Mouse (Mus musculus): ENCODE results near the gene Rp2.

GRCm38 (mm10) chrX:20356309-20356708, 8.0 kb upstream of the Rp2 start:
- TF ChIP-seq EP300 (IDR thresholded peaks at IDR 0.05; ENCODE audit: low read depth), result no peak
- no peak for TF ChIP-seq CTCF (IDR thresholded peaks at IDR 0.05; ENCODE audit: low read depth)
